Mouse (Mus musculus) left cerebral cortex, adult 6 months (tissue): ENCODE measurements around the gene Gm8693. TPM values are rescaled to one million over a fixed set of nuclear protein-coding genes. Genes with fewer than 3 reads are reported as not detected.

ENCODE experiments used
- long read RNA-seq, 2 experiments: library from polyadenylated mRNA; unstranded; transcript quantifications; one replicate each; pipeline ENCODE4 v2.0.0; 2019 to 2020
- polyA plus RNA-seq: library from polyadenylated mRNA; unstranded; fragments of <200 nt; fragmentation: Nextera tagmentation; gene quantifications from 2 replicates; pipeline ENCODE4 v1.2.3, GENCODE M21; 2021

Gm8693 gene
- not detected in 2 replicates for polyA plus RNA-seq
- long read RNA-seq, experiment 1: 0 reads
- long read RNA-seq, experiment 2: 0 reads

GRCm38 (mm10) chr7:22692217-22692616, at the start of gene Gm8693:
Gene Gm8693, minus strand, starts transcription at chr7:22692317.

GRCm38 (mm10) chr7:22719610-22720009, 27.5 kb upstream of the Gm8693 start, which contains the start of gene Gm4567:
Gene Gm4567, minus strand, starts transcription at chr7:22719710.

GRCm38 (mm10) chr7:22657718-22658117, 34.4 kb downstream of the Gm8693 start, which contains the start of gene Vmn1r155:
Gene Vmn1r155, plus strand, starts transcription at chr7:22658018.

Other genes starting within 250 kb of the Gm8693 start
- not detected in 2 replicates for gene Gm10665, start 228.2 kb downstream of the Gm8693 start, polyA plus RNA-seq
- gene Vmn1r151, start 192.6 kb downstream of the Gm8693 start, polyA plus RNA-seq: not detected in 2 replicates
- gene Vmn1r152, start 169.3 kb downstream of the Gm8693 start, polyA plus RNA-seq: not detected in 2 replicates
- gene Gm8677, start 157.4 kb downstream of the Gm8693 start, polyA plus RNA-seq: not detected in 2 replicates
- not detected in 2 replicates for gene Gm4201, start 127.0 kb downstream of the Gm8693 start, polyA plus RNA-seq
- not detected in 2 replicates for gene Gm4565, start 104.2 kb downstream of the Gm8693 start, polyA plus RNA-seq
- not detected in 2 replicates for gene Vmn1r155, start 34.3 kb downstream of the Gm8693 start, polyA plus RNA-seq
- not detected in 2 replicates for gene Gm4567, start 27.4 kb upstream of the Gm8693 start, polyA plus RNA-seq
- gene Vmn1r157, start 69.4 kb upstream of the Gm8693 start, polyA plus RNA-seq: not detected in 2 replicates
- gene Vmn1r158, start 98.5 kb upstream of the Gm8693 start, polyA plus RNA-seq: not detected in 2 replicates
- gene Vmn1r159, start 151.3 kb upstream of the Gm8693 start, polyA plus RNA-seq: not detected in 2 replicates
- not detected in 2 replicates for gene Vmn1r160, start 178.9 kb upstream of the Gm8693 start, polyA plus RNA-seq